Mouse (Mus musculus): ENCODE measurements around the gene Btg1-ps1. TPM values are rescaled to one million over a fixed set of nuclear protein-coding genes. Genes with fewer than 3 reads are reported as not detected.

Gene Btg1-ps1
- not detected for polyA plus RNA-seq (2015; fragmentation: Illumina TruSeq; extraction: RNeasy Lipid Tissue Mini Kit (QIAGEN cat#74804); ENCODE audit: low read depth, low replicate concordance)

GRCm38 (mm10) chrX:38018597-38018996, at the start of gene Btg1-ps1:
Gene Btg1-ps1, minus strand, starts transcription at chrX:38018815.

GRCm38 (mm10) chrX:38066175-38066574, 47.6 kb upstream of the Btg1-ps1 start, which contains the start of gene Rhox10:
Gene Rhox10, plus strand, starts transcription at chrX:38066475.

GRCm38 (mm10) chrX:38043014-38043413, 24.4 kb upstream of the Btg1-ps1 start, which contains the start of gene Btg1-ps2:
Gene Btg1-ps2, minus strand, starts transcription at chrX:38043114.

Other genes starting within 250 kb of the Btg1-ps1 start
- not detected for gene Rhox5, start 214.0 kb downstream of the Btg1-ps1 start, polyA plus RNA-seq (2015; fragmentation: Illumina TruSeq; extraction: RNeasy Lipid Tissue Mini Kit (QIAGEN cat#74804); ENCODE audit: low read depth, low replicate concordance)
- not detected for gene Rhox6, start 191.9 kb downstream of the Btg1-ps1 start, polyA plus RNA-seq (2015; fragmentation: Illumina TruSeq; extraction: RNeasy Lipid Tissue Mini Kit (QIAGEN cat#74804); ENCODE audit: low read depth, low replicate concordance)
- not detected for gene Rhox7a, start 187.1 kb downstream of the Btg1-ps1 start, polyA plus RNA-seq (2015; fragmentation: Illumina TruSeq; extraction: RNeasy Lipid Tissue Mini Kit (QIAGEN cat#74804); ENCODE audit: low read depth, low replicate concordance)
- gene Rhox8, start 139.9 kb downstream of the Btg1-ps1 start, polyA plus RNA-seq (2015; fragmentation: Illumina TruSeq; extraction: RNeasy Lipid Tissue Mini Kit (QIAGEN cat#74804); ENCODE audit: low read depth, low replicate concordance): not detected
- gene Rhox7b, start 121.6 kb downstream of the Btg1-ps1 start, polyA plus RNA-seq (2015; fragmentation: Illumina TruSeq; extraction: RNeasy Lipid Tissue Mini Kit (QIAGEN cat#74804); ENCODE audit: low read depth, low replicate concordance): not detected
- gene Rhox9, start 117.0 kb downstream of the Btg1-ps1 start, polyA plus RNA-seq (2015; fragmentation: Illumina TruSeq; extraction: RNeasy Lipid Tissue Mini Kit (QIAGEN cat#74804); ENCODE audit: low read depth, low replicate concordance): not detected
- gene Btg1-ps2, start 24.3 kb upstream of the Btg1-ps1 start, polyA plus RNA-seq (2015; fragmentation: Illumina TruSeq; extraction: RNeasy Lipid Tissue Mini Kit (QIAGEN cat#74804); ENCODE audit: low read depth, low replicate concordance): not detected
- not detected for gene Rhox10, start 47.7 kb upstream of the Btg1-ps1 start, polyA plus RNA-seq (2015; fragmentation: Illumina TruSeq; extraction: RNeasy Lipid Tissue Mini Kit (QIAGEN cat#74804); ENCODE audit: low read depth, low replicate concordance)
- gene Rhox11, start 66.3 kb upstream of the Btg1-ps1 start, polyA plus RNA-seq (2015; fragmentation: Illumina TruSeq; extraction: RNeasy Lipid Tissue Mini Kit (QIAGEN cat#74804); ENCODE audit: low read depth, low replicate concordance): not detected
- not detected for gene Rhox12, start 92.1 kb upstream of the Btg1-ps1 start, polyA plus RNA-seq (2015; fragmentation: Illumina TruSeq; extraction: RNeasy Lipid Tissue Mini Kit (QIAGEN cat#74804); ENCODE audit: low read depth, low replicate concordance)
- gene Rhox13, start 102.4 kb upstream of the Btg1-ps1 start, polyA plus RNA-seq (2015; fragmentation: Illumina TruSeq; extraction: RNeasy Lipid Tissue Mini Kit (QIAGEN cat#74804); ENCODE audit: low read depth, low replicate concordance): not detected
- gene Zbtb33, start 171.0 kb upstream of the Btg1-ps1 start, polyA plus RNA-seq (2015; fragmentation: Illumina TruSeq; extraction: RNeasy Lipid Tissue Mini Kit (QIAGEN cat#74804); ENCODE audit: low read depth, low replicate concordance): 21.4 TPM
- gene Tmem255a, start 233.6 kb upstream of the Btg1-ps1 start, polyA plus RNA-seq (2015; fragmentation: Illumina TruSeq; extraction: RNeasy Lipid Tissue Mini Kit (QIAGEN cat#74804); ENCODE audit: low read depth, low replicate concordance): 21.5 TPM

All from brain, adult 10 weeks (tissue).